Mouse (Mus musculus) kidney, embryonic 14.5 days (tissue): ENCODE data around the gene Gm5142. TPM values are rescaled to one million over a fixed set of nuclear protein-coding genes. Genes with fewer than 3 reads are reported as not detected.

Experiments used
- ATAC-seq: fragments of 200-750 bp; cut with Nextera tagmentation; 2 replicates; pipeline ENCODE4 v1.8.0; 2017; ENCODE audit warnings: moderate number of reproducible peaks, mild to moderate bottlenecking, moderate TSS enrichment, moderate library complexity; ENCODE audit not compliant: low FRiP score, low TSS enrichment
- H3K27ac ChIP-seq: fragments of 300-500 bp; sonication (generic); 2 replicates; pipeline ENCODE4 v1.5.1; 2014; ENCODE audit warnings: low read depth, mild to moderate bottlenecking, low read length, moderate library complexity, mixed read lengths
- H3K27me3 ChIP-seq: fragments of 300-500 bp; sonication (generic); 2 replicates; pipeline ENCODE4 v1.6.1; 2014; ENCODE audit warnings: mild to moderate bottlenecking, low read length; ENCODE audit not compliant: control insufficient read depth, insufficient read depth
- H3K36me3 ChIP-seq: fragments of 300-500 bp; sonication (generic); 2 replicates; pipeline ENCODE4 v1.6.1; 2014; ENCODE audit warnings: low read length, mixed read lengths; ENCODE audit not compliant: control insufficient read depth, insufficient read depth
- H3K4me1 ChIP-seq: fragments of 300-500 bp; sonication (generic); 2 replicates; pipeline ENCODE4 v1.6.1; 2014; ENCODE audit warnings: low read length, mixed read lengths; ENCODE audit not compliant: control insufficient read depth, insufficient read depth
- H3K4me2 ChIP-seq: fragments of 300-500 bp; sonication (generic); replicated peaks from 2 replicates; pipeline ENCODE4 v1.6.1; 2014; ENCODE audit warnings: low read depth, mild to moderate bottlenecking, low read length
- H3K4me3 ChIP-seq: fragments of 300-500 bp; sonication (generic); 2 replicates; pipeline ENCODE4 v1.5.1; 2014; ENCODE audit warnings: mild to moderate bottlenecking, low read length
- H3K9ac ChIP-seq: fragments of 300-500 bp; sonication (generic); 2 replicates; pipeline ENCODE4 v1.6.1; 2014; ENCODE audit warnings: low read depth, mild to moderate bottlenecking, low read length, moderate library complexity
- H3K9me3 ChIP-seq: fragments of 300-500 bp; sonication (generic); 2 replicates; pipeline ENCODE4 v1.6.1; 2016; ENCODE audit warnings: low read length; ENCODE audit not compliant: control insufficient read depth
- WGBS: fragments of 180-500 bp; shearing (Covaris S2); extraction: QIAGEN DNeasy Blood & Tissue Kit; methylation state at CpG from one replicate; pipeline ENCODE4 v1.1.7; 2014; 5-methylcytosine and 5-hydroxymethylcytosine counted together
- polyA plus RNA-seq: library from polyadenylated mRNA; unstranded; fragments of >200 nt; fragmentation: Nextera tagmentation; extraction: Ambion mirVana; gene quantifications from 2 replicates; pipeline ENCODE4 v1.2.1, GENCODE M21; 2014

The Gm5142 gene
- polyA plus RNA-seq, 1 experiment from 2014 or later = not detected

DNA sequence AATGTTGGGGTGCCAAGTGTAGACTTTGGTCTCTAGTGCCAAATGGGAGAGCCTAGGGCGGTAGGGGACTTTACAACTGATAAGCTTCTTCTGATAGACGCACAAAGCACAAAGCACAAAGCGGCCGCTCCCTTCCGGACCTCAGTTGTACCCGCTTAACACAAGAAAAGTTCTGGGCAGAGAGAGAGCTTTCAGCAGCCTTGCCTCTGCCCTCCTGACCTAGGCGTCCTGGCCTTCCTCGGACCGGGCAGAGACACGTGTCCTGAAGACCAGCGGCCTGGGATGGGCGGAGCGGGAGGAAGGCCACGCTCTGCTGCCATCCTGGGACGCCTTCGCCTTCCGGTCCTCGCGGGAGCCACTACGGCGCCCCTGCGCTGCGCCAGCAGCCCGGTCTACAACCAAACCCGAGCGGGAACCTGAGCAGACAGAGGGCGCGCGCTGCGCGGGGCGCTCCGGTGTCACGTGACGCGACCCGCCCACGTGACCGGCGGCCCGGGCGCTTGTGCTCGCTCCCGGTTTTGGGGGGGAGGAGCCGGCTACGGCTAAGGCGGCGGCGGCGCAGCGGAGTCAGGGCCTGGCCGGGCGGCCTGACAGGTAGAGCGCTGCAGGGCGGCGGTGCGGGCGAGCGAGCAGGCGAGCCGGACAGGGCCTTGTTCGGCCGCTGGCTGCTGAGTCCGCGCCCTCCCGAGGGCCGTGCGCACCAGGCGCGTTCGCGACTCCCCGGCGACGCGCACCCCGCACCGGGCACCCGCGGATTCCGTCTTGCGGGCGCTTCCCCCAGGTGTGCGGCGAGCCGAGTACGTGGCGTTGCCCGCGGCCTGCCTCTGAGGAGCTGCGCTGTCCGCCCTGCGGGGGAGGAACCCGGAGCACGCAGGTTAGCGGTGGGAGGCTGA, 22.4 kb upstream of the Gm5142 start, which contains the start of gene Rcbtb1:
Gene Rcbtb1 (plus strand): TSS at position 499 of the 893 bp plus-strand sequence.
- Histone ChIP-seq H3K27ac (peak within 1 kb of the TSS; percentile 98), H3K36me3 (no peaks in the 10 kb centered on the region), H3K4me1 (peaks cover 23% of the 10 kb centered on the region), H3K4me3 (peak within 1 kb of the TSS; percentile 88), H3K27me3 (no peaks in the 10 kb centered on the region), H3K9ac (peak within 1 kb of the TSS; percentile 98), H3K4me2 (peak within 1 kb of the TSS; percentile 75), H3K9me3 (peaks cover 3% of the 10 kb centered on the region; the same call in 1 of the 2 replicates)
- ATAC-seq = peak; percentile 98
- WGBS = under 1% methylated on average over 60 of the region's 96 CpGs

DNA sequence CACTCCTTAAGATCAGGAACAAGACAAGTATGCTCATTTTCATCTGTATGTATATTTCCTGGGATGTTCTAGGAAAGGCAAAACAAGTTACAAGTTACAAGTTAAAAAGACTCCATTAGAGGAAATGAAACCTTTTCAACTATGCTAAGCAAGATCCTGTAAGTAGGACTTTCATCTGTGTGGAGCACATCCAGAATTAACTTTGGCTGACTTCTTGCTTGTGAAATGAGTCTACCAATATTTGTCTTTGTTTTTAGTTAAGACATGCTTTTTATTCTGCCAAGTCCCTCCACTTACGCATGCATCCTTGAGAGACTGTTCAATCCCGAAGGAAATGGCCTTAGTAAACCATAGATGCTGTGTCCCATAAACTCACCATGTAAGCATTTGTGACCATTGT, 7.6 kb upstream of the Gm5142 start:
- H3K9me3 ChIP-seq = no peaks in the 10 kb centered on the region
- H3K4me3 ChIP-seq = no peak overlapping the region
- no peak overlapping the region for H3K27ac ChIP-seq
- H3K9ac ChIP-seq = no peak overlapping the region
- H3K36me3 ChIP-seq = no peaks in the 10 kb centered on the region
- H3K4me2 ChIP-seq = no peak overlapping the region
- WGBS = 88% methylated on average over 2 of the region's 2 CpGs
- H3K4me1 ChIP-seq = no peaks in the 10 kb centered on the region
- ATAC-seq = no peak
- no peaks in the 10 kb centered on the region for H3K27me3 ChIP-seq

DNA sequence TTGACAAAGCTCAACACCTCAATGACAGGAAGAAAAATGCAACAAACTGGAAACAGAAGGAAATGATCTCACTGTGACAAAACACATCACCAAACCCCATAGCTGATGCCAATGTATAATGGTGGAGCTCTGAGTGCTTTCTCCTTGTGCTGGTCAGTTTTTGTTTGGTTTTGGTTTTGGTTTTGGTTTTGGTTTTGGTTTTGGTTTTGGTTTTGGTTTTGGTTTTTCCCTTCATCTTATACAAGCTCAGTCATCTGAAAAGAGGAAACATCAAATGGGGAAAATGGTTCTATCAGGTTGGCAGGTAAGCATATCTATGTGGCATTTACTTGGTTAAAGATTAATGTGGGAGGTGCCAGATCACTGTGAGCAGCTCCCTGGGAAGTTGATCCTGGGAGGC, 7.0 kb upstream of the Gm5142 start:
- Histone ChIP-seq H3K4me2 (no peak overlapping the region), H3K9ac (no peak overlapping the region), H3K4me1 (no peaks in the 10 kb centered on the region), H3K27me3 (no peaks in the 10 kb centered on the region), H3K36me3 (no peaks in the 10 kb centered on the region), H3K4me3 (no peak overlapping the region), H3K27ac (no peak overlapping the region), H3K9me3 (no peaks in the 10 kb centered on the region)
- no peak for ATAC-seq

DNA sequence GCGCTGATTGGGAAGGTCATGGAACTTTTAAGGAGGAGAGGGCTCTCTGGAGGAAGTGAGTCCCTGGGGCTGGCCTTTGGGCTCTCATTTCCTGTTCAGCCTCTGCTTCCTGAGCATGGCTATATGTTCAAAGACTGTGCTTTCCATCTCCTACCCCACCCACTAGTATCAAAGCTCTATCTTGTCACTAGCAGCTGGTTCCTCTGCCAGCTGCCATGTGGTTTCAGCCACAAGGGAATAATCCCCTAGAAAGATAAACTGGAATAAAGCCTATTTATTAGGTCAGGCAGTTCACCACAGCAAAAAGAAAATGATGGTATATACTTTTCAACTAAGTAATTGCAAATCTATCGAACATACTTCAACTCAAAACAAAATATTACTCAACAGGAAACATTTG, 4.2 kb upstream of the Gm5142 start:
- Histone ChIP-seq H3K36me3 (no peaks in the 10 kb centered on the region), H3K4me1 (no peaks in the 10 kb centered on the region), H3K4me2 (no peak overlapping the region), H3K9ac (no peak overlapping the region), H3K9me3 (no peaks in the 10 kb centered on the region), H3K4me3 (no peak overlapping the region), H3K27ac (no peak overlapping the region), H3K27me3 (no peaks in the 10 kb centered on the region)
- 83% methylated on average over 2 of the region's 2 CpGs for WGBS
- no peak for ATAC-seq

DNA sequence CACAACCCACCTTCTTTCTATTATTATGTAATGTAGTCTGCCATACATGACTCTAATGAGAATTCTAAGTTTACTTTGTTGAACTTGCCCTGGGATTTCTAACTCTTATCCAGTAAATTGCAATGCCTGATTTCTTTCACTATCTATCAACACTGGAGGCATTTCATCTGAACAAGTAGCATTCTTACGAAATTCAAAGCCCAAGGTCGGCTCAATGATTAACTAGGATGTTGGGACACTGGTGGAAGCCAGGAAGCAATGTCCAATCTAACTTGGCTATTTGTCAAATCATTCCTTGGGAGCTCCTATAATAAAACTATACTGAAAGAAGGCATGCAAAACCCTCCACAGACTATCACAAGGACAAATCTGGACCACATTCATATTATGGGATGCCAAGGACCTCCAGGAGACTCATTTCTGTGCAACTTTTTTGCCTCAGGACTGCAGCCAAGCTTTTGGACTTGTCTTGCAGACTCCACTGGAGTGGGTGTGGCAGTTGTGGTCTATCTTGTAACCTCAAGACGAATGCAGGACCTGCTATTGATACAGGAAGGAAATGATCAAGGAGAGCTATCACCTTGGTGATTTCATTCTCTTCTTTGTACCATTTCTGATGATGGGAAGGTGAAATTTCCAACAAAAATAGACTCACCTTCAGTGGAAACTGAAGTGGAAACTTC, 21.4 kb downstream of the Gm5142 start:
- no peaks in the 10 kb centered on the region for H3K9me3 ChIP-seq
- ATAC-seq = no peak
- 64% methylated on average over 3 of the region's 3 CpGs for WGBS

DNA sequence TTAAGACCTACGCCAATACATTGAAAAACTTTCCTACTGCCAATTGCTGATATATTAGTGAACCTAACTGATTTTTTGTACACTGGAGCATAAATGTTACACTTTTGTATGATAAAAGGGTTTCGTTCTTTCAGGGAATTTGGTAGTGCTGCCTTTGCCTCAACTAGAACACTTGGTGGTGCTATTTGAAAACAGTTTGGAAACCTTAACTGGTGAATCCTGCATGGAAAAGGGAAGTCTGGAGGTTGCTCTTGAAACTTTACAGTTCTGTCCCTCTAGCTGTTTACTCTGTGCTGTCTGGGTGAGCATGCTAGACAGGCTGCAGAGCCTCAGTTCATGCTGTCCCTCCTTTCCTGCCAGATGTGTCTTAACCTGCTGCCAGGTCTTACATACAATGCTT, 23.0 kb downstream of the Gm5142 start:
- Histone ChIP-seq H3K36me3 (no peaks in the 10 kb centered on the region), H3K4me1 (no peaks in the 10 kb centered on the region), H3K27me3 (no peaks in the 10 kb centered on the region), H3K4me2 (no peak overlapping the region), H3K9me3 (no peaks in the 10 kb centered on the region), H3K27ac (no peak overlapping the region), H3K4me3 (no peak overlapping the region), H3K9ac (no peak overlapping the region)
- 68% methylated on average over 2 of the region's 2 CpGs for WGBS
- no peak for ATAC-seq

More for the DNA sequence above, 21.4 kb downstream of the Gm5142 start:
- no peak overlapping the region for H3K4me2 ChIP-seq
- no peaks in the 10 kb centered on the region for H3K27me3 ChIP-seq
- no peak overlapping the region for H3K9ac ChIP-seq
- H3K36me3 ChIP-seq = no peaks in the 10 kb centered on the region
- H3K27ac ChIP-seq = no peak overlapping the region
- H3K4me1 ChIP-seq = no peaks in the 10 kb centered on the region
- H3K4me3 ChIP-seq = no peak overlapping the region

DNA sequence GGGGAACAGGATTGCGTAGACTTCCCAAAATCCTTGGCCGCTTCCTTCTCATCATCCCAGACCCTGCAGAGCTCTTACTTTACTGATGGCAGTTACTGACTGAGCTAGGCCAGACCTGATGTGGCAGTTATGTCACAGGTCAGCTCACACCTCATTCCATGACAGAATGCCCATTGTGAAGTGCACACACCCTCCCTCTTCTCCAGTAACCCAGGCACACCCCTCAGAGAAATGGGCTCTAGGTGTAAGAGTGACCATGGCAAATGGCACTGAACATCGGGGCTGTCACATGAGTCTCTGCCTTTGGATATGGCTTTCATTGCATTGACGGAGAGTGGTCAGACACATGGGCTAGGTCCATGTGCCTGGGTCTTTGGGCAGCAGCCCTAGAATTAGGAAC, 35.8 kb downstream of the Gm5142 start, which contains the start of gene 1700129C05Rik:
Gene 1700129C05Rik (minus strand): TSS at position 101 of the 400 bp plus-strand sequence.
- no peaks in the 10 kb centered on the region for H3K36me3 ChIP-seq
- ATAC-seq = no peak
- H3K9ac ChIP-seq = no peak within 1 kb of the TSS
- H3K4me2 ChIP-seq = no peak within 1 kb of the TSS
- no peaks in the 10 kb centered on the region for H3K9me3 ChIP-seq
- H3K27ac ChIP-seq = no peak within 1 kb of the TSS
- H3K4me3 ChIP-seq = no peak within 1 kb of the TSS
- no peaks in the 10 kb centered on the region for H3K27me3 ChIP-seq
- no peaks in the 10 kb centered on the region for H3K4me1 ChIP-seq
- 95% methylated on average over 4 of the region's 4 CpGs for WGBS

DNA sequence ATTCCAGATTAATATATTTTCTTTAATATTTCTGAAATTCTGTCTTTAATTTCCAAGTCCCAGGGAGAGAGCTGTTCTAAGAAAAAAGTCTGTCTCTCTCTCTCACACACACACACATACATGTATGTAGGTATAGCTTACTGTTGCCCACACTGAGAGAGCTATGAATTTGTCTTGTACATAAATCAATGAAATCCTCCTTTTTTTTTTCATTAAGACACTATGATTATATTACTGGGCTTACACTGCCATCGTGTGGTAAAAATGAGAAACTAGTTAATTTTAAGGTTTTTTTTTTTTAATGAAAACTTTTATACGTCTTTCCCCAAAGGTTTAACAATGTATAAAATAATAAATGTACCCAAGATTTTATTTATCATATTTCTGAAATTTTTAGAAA, 64.3 kb downstream of the Gm5142 start:
- no peak for ATAC-seq
- WGBS = 6% methylated on average over 2 of the region's 2 CpGs
- no peak overlapping the region for H3K4me2 ChIP-seq

More for the DNA sequence above, 64.3 kb downstream of the Gm5142 start:
- H3K9me3 ChIP-seq = no peaks in the 10 kb centered on the region
- H3K27ac ChIP-seq = no peak overlapping the region
- H3K36me3 ChIP-seq = no peaks in the 10 kb centered on the region
- H3K4me1 ChIP-seq = no peaks in the 10 kb centered on the region
- no peak overlapping the region for H3K9ac ChIP-seq
- no peak overlapping the region for H3K4me3 ChIP-seq
- no peaks in the 10 kb centered on the region for H3K27me3 ChIP-seq
